Mouse (Mus musculus) brain, adult 2 months (tissue): ENCODE data around the gene Pdzd7.

ENCODE experiments used
- DNase-seq: peaks from one replicate; pipeline ENCODE4 v3.0.0; 2011; ENCODE audit warnings: low read depth, low spot score

The Pdzd7 gene

DNA sequence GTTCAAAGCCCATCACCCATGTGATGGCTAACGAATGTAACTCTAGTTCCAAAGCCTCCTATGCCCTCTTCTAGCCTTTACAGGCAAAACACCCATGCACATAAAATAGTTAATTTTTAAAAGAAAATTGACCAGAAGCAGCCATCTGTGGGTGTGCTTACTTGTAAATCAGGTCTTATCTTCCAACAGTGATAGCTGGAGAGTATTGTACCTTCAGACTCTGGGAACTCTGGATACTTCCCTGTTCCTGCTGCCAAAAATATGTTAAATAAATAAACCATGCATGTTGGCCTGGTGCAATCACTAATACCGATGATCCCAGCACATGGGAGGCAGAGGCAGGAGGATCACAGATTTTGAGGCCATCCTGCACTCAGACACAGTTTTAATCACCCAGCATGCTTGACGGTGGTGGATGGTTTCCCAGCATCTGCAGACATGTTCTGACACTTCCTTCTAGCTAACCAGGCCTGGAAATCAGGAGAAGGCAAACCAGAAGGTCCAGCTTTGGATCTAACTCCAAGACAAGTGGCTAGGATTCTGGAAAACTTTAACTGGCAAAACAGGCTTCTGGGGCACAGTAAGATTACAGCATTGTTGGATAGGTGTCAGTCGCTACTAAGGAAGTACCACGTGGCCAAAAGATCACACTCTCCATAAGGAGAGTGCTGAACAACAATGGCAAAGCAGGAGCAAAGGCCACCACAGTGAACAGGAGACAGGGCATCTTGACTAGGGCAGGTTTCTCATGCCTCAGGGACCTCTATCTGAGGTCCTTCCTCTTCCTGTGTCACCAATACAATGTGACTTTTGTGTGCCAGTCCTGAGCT is 60.1 kb downstream of the Pdzd7 start:
- no peak for DNase-seq

- no peak for DNase-seq
These were observed 61.1 kb downstream of the Pdzd7 start for GRCm38 (mm10) chr19:44984420-44984819.

- no peak for DNase-seq
These were observed 62.2 kb downstream of the Pdzd7 start for GRCm38 (mm10) chr19:44983366-44983765.

GRCm38 (mm10) chr19:44982477-44983115 is 62.9 kb downstream of the Pdzd7 start:
- DNase-seq: no peak

GRCm38 (mm10) chr19:44980787-44981186 is 64.7 kb downstream of the Pdzd7 start:
- DNase-seq: no peak

GRCm38 (mm10) chr19:44977148-44977547 is 68.4 kb downstream of the Pdzd7 start:
- no peak for DNase-seq
